Mouse (Mus musculus) lung, embryonic 15.5 days (tissue): ENCODE results near the gene Cacna1c. TPM values are rescaled to one million over a fixed set of nuclear protein-coding genes. Genes with fewer than 3 reads are reported as not detected.

Experiments
- ATAC-seq: fragments of 200-750 bp; cut with Nextera tagmentation; 2 replicates; pipeline ENCODE4 v1.8.0; 2017; ENCODE audit warnings: moderate number of reproducible peaks, borderline replicate concordance; ENCODE audit not compliant: low FRiP score, low TSS enrichment; ENCODE audit errors: extremely low read depth
- H3K27ac ChIP-seq: fragments of 300-500 bp; sonication (generic); 2 replicates; pipeline ENCODE4 v1.5.1; 2015; ENCODE audit warnings: moderate library complexity, mild to moderate bottlenecking, inconsistent platforms
- H3K27me3 ChIP-seq: fragments of 300-500 bp; sonication (generic); 2 replicates; pipeline ENCODE4 v1.6.1; 2015; ENCODE audit warnings: inconsistent platforms
- H3K36me3 ChIP-seq: fragments of 300-500 bp; sonication (generic); 2 replicates; pipeline ENCODE4 v1.6.1; 2015; ENCODE audit warnings: inconsistent platforms
- H3K4me1 ChIP-seq: fragments of 300-500 bp; sonication (generic); 2 replicates; pipeline ENCODE4 v1.6.1; 2015; ENCODE audit warnings: inconsistent platforms
- H3K4me2 ChIP-seq: fragments of 300-500 bp; sonication (generic); 2 replicates; pipeline ENCODE4 v1.6.1; 2015; ENCODE audit warnings: inconsistent platforms, mild to moderate bottlenecking, moderate library complexity
- H3K4me3 ChIP-seq: fragments of 300-500 bp; sonication (generic); 2 replicates; pipeline ENCODE4 v1.5.1; 2015; ENCODE audit warnings: mild to moderate bottlenecking, inconsistent platforms
- H3K9ac ChIP-seq: fragments of 300-500 bp; sonication (generic); 2 replicates; pipeline ENCODE4 v1.6.1; 2015; ENCODE audit warnings: inconsistent platforms
- H3K9me3 ChIP-seq: fragments of 300-500 bp; sonication (generic); 2 replicates; pipeline ENCODE4 v1.6.1; 2016; ENCODE audit warnings: inconsistent platforms
- whole genome bisulfite sequencing: fragments of 180-500 bp; shearing (Covaris S2); methylation state at CpG from one replicate; pipeline ENCODE4 v1.1.7; 2015; 5-methylcytosine and 5-hydroxymethylcytosine counted together
- polyA plus RNA-seq: library from polyadenylated mRNA; unstranded; fragments of >200 nt; fragmentation: Nextera tagmentation; extraction: Ambion mirVana; gene quantifications from 2 replicates; pipeline ENCODE4 v1.2.1, GENCODE M21; 2015

The Cacna1c gene
- polyA plus RNA-seq, 1 experiment from 2014 or later, result 8.4 TPM

DNA sequence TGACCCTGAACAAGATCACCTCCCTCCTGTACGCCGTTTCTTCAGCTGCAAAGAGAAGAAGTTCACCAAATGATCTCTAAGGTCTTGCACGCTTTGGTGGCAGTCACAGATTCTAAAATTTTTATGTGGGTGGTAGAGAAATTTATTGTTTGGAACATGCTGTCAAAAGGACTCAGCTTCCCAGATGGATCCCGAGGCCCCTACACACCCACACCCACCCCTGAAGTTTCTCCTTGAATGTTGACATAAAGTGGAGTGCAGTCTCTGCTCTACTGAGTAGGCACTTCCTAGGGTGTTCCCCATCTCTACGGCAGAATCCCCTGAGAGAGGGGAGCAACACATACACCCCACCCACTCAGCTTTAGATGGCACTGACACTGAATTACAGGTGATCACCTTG, 127.1 kb downstream of the Cacna1c start:
- H3K4me2 ChIP-seq, result no peak overlapping the region
- WGBS, result 63% methylated on average over 5 of the region's 5 CpGs
- H3K36me3 ChIP-seq, result no peaks in the 10 kb centered on the region
- H3K9me3 ChIP-seq, result no peaks in the 10 kb centered on the region
- ATAC-seq, result no peak
- H3K4me1 ChIP-seq, result 0 out of 2 replicates have a peak, but pooled peaks cover 5% of the 10 kb centered on the region
- no peak overlapping the region for H3K9ac ChIP-seq
- no peaks in the 10 kb centered on the region for H3K27me3 ChIP-seq
- H3K4me3 ChIP-seq, result no peak overlapping the region
- no peak overlapping the region for H3K27ac ChIP-seq

DNA sequence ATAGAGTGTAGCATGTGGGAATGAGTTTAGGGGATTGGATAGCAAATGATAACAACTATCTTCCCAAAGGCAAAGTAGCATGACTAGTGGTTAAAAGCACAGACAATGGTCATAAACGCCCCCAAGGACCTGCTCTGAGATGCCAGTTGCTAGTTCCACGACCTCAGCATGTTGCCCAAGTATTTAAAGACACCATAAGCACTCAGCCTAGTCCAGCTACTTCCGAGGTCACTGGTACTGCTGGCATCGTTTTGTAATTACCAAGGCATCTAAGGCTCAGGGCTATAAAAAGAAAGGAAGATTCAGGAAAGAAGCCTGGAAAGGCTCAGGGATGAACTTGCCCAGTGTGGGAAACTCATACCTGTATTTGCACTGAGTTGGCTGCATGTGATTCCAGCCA, 127.6 kb downstream of the Cacna1c start:
- H3K4me2 ChIP-seq, result no peak overlapping the region
- WGBS, result 75% methylated on average over 4 of the region's 4 CpGs
- no peaks in the 10 kb centered on the region for H3K36me3 ChIP-seq
- no peak overlapping the region for H3K9ac ChIP-seq
- no peaks in the 10 kb centered on the region for H3K9me3 ChIP-seq
- 0 out of 2 replicates have a peak, but pooled peaks cover 5% of the 10 kb centered on the region for H3K4me1 ChIP-seq
- no peak overlapping the region for H3K27ac ChIP-seq
- no peak for ATAC-seq
- H3K4me3 ChIP-seq, result no peak overlapping the region
- no peaks in the 10 kb centered on the region for H3K27me3 ChIP-seq

DNA sequence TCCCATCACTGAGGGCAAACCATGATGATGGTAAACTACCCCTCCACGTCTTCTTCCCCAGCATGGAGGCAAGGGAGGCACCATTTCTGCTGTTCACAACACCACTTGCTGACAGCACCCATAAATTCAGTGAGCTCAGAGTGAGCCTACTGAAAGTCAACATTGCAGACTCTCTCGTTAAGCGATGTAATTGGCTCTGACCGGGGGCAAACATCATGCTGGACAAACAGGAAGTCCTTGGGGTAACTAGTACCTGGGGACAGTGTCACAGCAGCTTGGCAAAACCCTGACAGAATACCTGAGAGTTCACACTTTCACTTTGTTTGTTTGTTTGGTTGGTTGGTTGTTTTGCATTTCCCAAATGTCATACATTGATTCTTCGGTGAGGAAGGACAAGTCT, 131.3 kb downstream of the Cacna1c start:
- Histone ChIP-seq H3K4me2 (no peak overlapping the region), H3K4me1 (peaks cover 7% of the 10 kb centered on the region; the same call in 1 of the 2 replicates), H3K27ac (no peak overlapping the region), H3K4me3 (no peak overlapping the region), H3K9me3 (no peaks in the 10 kb centered on the region), H3K27me3 (no peaks in the 10 kb centered on the region), H3K9ac (no peak overlapping the region), H3K36me3 (no peaks in the 10 kb centered on the region)
- WGBS, result 81% methylated on average over 5 of the region's 5 CpGs
- ATAC-seq, result no peak

DNA sequence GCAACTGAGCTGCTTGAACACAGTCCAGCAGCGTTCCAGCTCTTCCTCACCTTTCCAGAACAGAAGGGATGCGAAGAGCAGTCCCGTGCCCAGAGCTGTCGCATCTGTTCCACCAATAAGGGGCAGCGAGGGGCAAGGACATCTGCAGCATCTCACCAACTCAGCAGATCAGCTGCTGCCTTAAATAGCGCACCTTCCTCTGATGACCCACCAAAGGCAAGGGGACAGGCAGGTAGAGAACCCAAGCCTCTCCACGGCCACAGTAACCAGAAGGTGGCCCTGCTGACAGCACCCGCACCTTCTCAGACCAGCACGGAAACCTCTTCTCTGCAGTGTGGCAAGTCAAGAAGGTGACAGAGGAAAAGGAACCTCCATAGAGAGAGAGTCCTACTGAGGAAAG, 131.8 kb downstream of the Cacna1c start:
- Histone ChIP-seq H3K9me3 (no peaks in the 10 kb centered on the region), H3K27ac (no peak overlapping the region), H3K9ac (no peak overlapping the region), H3K4me3 (no peak overlapping the region), H3K27me3 (no peaks in the 10 kb centered on the region), H3K36me3 (no peaks in the 10 kb centered on the region), H3K4me2 (no peak overlapping the region), H3K4me1 (peaks cover 8% of the 10 kb centered on the region; the same call in 1 of the 2 replicates)
- ATAC-seq, result no peak
- WGBS, result 85% methylated on average over 9 of the region's 9 CpGs

- no peak overlapping the region for H3K27ac ChIP-seq
These were observed 133.5 kb downstream of the Cacna1c start for GRCm38 (mm10) chr6:119062695-119063094.

DNA sequence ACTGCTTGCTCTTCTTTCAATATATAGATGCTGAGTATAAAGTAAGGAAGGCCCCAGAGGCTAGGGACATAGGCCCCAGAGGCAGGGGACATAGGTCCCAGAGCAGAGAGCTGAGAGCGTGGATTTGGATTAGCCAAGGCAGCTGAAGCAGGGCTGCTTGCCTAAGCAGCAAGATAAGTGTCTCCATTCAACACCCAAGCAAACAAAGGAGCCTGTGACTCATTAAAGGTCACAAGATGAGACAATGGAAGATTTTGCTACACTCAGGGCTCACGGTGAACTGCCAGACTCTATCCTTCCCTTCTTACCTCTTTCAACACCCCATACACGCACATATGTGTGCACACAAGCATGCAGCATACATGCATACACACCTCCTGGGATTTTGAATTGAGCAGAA, 137.3 kb downstream of the Cacna1c start:
- Histone ChIP-seq H3K4me2 (no peak overlapping the region), H3K36me3 (peaks cover 10% of the 10 kb centered on the region; the same call in 1 of the 2 replicates), H3K4me3 (no peak overlapping the region), H3K9ac (no peak overlapping the region), H3K27me3 (no peaks in the 10 kb centered on the region), H3K27ac (no peak overlapping the region), H3K9me3 (no peaks in the 10 kb centered on the region), H3K4me1 (peaks cover 28% of the 10 kb centered on the region)
- ATAC-seq, result no peak
- 60% methylated on average over 3 of the region's 3 CpGs for WGBS

More at GRCm38 (mm10) chr6:119062695-119063094, 133.5 kb downstream of the Cacna1c start:
- Histone ChIP-seq H3K9me3 (no peaks in the 10 kb centered on the region), H3K36me3 (no peaks in the 10 kb centered on the region), H3K9ac (no peak overlapping the region), H3K27me3 (no peaks in the 10 kb centered on the region), H3K4me2 (no peak overlapping the region), H3K4me1 (peaks cover 21% of the 10 kb centered on the region), H3K4me3 (no peak overlapping the region)
- ATAC-seq, result no peak

- H3K4me2 ChIP-seq, result no peak overlapping the region
- H3K9me3 ChIP-seq, result no peaks in the 10 kb centered on the region
- H3K27ac ChIP-seq, result no peak overlapping the region
- ATAC-seq, result no peak
- H3K9ac ChIP-seq, result no peak overlapping the region
- peaks cover 31% of the 10 kb centered on the region for H3K4me1 ChIP-seq
- peaks cover 10% of the 10 kb centered on the region; the same call in 1 of the 2 replicates for H3K36me3 ChIP-seq
- H3K4me3 ChIP-seq, result no peak overlapping the region
- no peaks in the 10 kb centered on the region for H3K27me3 ChIP-seq
- WGBS, result 73% methylated on average over 8 of the region's 8 CpGs
These were observed 137.8 kb downstream of the Cacna1c start for GRCm38 (mm10) chr6:119058461-119058860.

DNA sequence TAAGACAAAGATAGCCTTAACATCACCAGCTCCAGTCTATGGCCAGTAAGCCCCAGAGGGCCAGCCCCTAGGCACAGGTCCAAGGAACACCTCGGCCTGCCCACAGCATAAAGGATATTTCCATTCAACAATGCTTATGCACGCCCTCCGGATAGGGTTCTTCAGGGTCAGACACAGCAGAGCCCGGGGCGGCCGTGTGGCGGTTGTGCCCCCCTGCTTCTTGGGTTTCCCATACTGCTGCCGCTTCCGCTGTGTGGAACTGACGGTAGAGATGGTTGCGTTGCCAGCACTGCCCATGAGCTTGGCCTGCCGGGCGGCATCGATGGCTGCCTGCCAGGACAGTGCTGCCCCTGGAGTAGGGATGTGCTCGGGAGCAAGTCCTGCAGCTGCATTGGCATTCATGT, 139.1 kb downstream of the Cacna1c start:
- 0 out of 2 replicates have a peak overlapping the region, but pooled peaks have one; percentile 12 for H3K27ac ChIP-seq
- no peak overlapping the region for H3K4me2 ChIP-seq
- H3K4me3 ChIP-seq, result no peak overlapping the region
- 80% methylated on average over 15 of the region's 15 CpGs for WGBS
- H3K27me3 ChIP-seq, result no peaks in the 10 kb centered on the region
- H3K9me3 ChIP-seq, result no peaks in the 10 kb centered on the region
- no peak for ATAC-seq
- H3K4me1 ChIP-seq, result peaks cover 41% of the 10 kb centered on the region
- no peak overlapping the region for H3K9ac ChIP-seq
- peaks cover 10% of the 10 kb centered on the region; the same call in 1 of the 2 replicates for H3K36me3 ChIP-seq

- peaks cover 46% of the 10 kb centered on the region for H3K4me1 ChIP-seq
- H3K36me3 ChIP-seq, result peaks cover 10% of the 10 kb centered on the region; the same call in 1 of the 2 replicates
- 23% methylated on average over 10 of the region's 10 CpGs for WGBS
- ATAC-seq, result peak; percentile 75; the same call in 1 of the 2 replicates
- peak overlapping the region; percentile 39 for H3K4me2 ChIP-seq
- H3K27me3 ChIP-seq, result no peaks in the 10 kb centered on the region
- no peak overlapping the region for H3K9ac ChIP-seq
- no peaks in the 10 kb centered on the region for H3K9me3 ChIP-seq
- H3K27ac ChIP-seq, result peak overlapping the region; percentile 85
- H3K4me3 ChIP-seq, result no peak overlapping the region
These were observed 143.4 kb downstream of the Cacna1c start for GRCm38 (mm10) chr6:119052801-119053200.

DNA sequence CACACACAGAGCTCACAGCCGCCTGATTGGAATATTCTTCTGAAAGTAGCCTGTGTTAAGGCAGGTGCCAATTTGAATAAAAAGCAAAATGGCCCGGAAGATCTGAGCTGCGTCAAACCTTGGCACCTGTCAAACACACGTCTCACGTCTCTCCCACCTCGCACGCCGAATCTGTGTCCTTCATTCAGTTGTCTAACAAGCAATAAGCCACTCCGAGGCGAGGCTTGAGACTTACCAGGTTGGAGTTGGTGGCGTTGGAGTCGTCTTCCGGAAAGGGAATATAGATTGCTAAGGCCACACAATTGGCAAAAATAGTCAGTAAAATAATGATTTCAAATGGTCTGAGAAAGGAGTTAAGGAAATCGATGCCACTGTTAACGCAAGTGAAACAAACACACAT, 143.9 kb downstream of the Cacna1c start:
- peak overlapping the region; percentile 39 for H3K4me2 ChIP-seq
- H3K9ac ChIP-seq, result no peak overlapping the region
- no peak overlapping the region for H3K4me3 ChIP-seq
- H3K4me1 ChIP-seq, result peaks cover 45% of the 10 kb centered on the region
- H3K27ac ChIP-seq, result peak overlapping the region; percentile 85
- H3K27me3 ChIP-seq, result no peaks in the 10 kb centered on the region
- WGBS, result 25% methylated on average over 15 of the region's 15 CpGs
- no peaks in the 10 kb centered on the region for H3K9me3 ChIP-seq
- H3K36me3 ChIP-seq, result peaks cover 10% of the 10 kb centered on the region; the same call in 1 of the 2 replicates
- peak; percentile 48; the same call in 1 of the 2 replicates for ATAC-seq

DNA sequence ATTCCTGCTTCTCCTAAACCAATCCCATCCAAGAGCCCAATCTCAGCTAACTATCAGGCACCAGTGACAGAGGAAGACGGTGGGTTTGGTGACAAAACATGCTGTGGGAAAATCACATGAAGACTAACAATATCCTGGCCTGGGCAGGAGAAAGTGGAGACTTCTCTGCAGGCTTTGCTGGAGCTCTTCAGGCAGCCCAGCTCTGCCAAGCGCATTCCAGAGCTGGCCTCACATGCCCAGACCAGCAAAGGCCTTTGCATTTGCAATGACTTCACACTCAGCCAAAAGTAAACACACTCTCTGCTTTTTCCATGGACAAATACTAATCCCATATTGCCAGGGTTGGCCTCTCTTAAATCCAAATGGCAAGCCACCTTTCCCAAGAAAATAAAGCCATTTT, 144.5 kb downstream of the Cacna1c start:
- no peak overlapping the region for H3K9ac ChIP-seq
- WGBS, result 22% methylated on average over 2 of the region's 2 CpGs
- ATAC-seq, result peak; percentile 66
- H3K9me3 ChIP-seq, result no peaks in the 10 kb centered on the region
- H3K4me3 ChIP-seq, result no peak overlapping the region
- H3K4me2 ChIP-seq, result no peak overlapping the region
- H3K4me1 ChIP-seq, result peaks cover 43% of the 10 kb centered on the region
- peak overlapping the region; percentile 85 for H3K27ac ChIP-seq
- no peaks in the 10 kb centered on the region for H3K27me3 ChIP-seq
- H3K36me3 ChIP-seq, result 0 out of 2 replicates have a peak, but pooled peaks cover 5% of the 10 kb centered on the region

DNA sequence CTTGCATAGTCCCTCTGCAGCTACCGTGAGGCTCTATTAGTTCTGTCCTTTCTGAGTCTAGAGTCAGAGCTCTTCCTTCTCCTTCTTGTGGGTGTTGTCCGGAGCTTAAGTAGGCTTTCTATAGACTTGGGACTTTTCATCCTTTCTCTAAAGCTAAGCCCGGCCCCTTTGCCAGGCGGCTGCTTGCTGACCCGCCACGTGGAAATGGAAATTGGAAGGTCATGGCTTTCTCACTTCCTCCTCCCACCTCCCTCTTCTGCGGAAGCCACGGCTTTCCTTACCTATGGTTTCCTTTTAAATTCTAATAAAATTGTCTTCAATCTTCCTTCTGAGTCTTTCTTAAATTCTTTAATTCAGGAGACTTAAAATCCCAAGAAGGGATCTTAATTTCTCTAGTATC, 148.9 kb downstream of the Cacna1c start:
- Histone ChIP-seq H3K36me3 (no peaks in the 10 kb centered on the region), H3K9ac (no peak overlapping the region), H3K9me3 (no peaks in the 10 kb centered on the region), H3K27me3 (no peaks in the 10 kb centered on the region), H3K4me2 (no peak overlapping the region), H3K4me1 (peaks cover 58% of the 10 kb centered on the region), H3K4me3 (no peak overlapping the region), H3K27ac (no peak overlapping the region)
- no peak for ATAC-seq
- WGBS, result 75% methylated on average over 8 of the region's 8 CpGs

GRCm38 (mm10) chr6:119045498-119045897, 150.7 kb downstream of the Cacna1c start:
- Histone ChIP-seq H3K4me2 (no peak overlapping the region), H3K27me3 (no peaks in the 10 kb centered on the region), H3K4me3 (no peak overlapping the region), H3K27ac (peak overlapping the region; percentile 43; the same call in 1 of the 2 replicates), H3K9me3 (no peaks in the 10 kb centered on the region), H3K4me1 (peaks cover 57% of the 10 kb centered on the region), H3K36me3 (no peaks in the 10 kb centered on the region), H3K9ac (no peak overlapping the region)
- ATAC-seq, result no peak
- 62% methylated on average over 7 of the region's 7 CpGs for WGBS
